Mouse (Mus musculus) bone marrow, adult 2 months (tissue): ENCODE data around the gene Tepsin. TPM values are rescaled to one million over a fixed set of nuclear protein-coding genes. Genes with fewer than 3 reads are reported as not detected.

Experiments used
- H3K27ac ChIP-seq: fragments of 200-500 bp; 2 replicates; pipeline ENCODE4 v1.5.1; 2012; ENCODE audit warnings: low read depth, mild to moderate bottlenecking, control low read depth, inconsistent platforms, low read length; ENCODE audit not compliant: control insufficient read depth, poor library complexity, insufficient read depth
- H3K4me1 ChIP-seq: fragments of 200-500 bp; 2 replicates; pipeline ENCODE4 v1.6.1; 2011; ENCODE audit warnings: low read length; ENCODE audit not compliant: control insufficient read depth, insufficient read depth
- H3K4me3 ChIP-seq: fragments of 200-500 bp; replicated peaks from 2 replicates; pipeline ENCODE3; 2011; ENCODE audit warnings: mild to moderate bottlenecking, low read depth, low read length, control low read depth; ENCODE audit not compliant: control insufficient read depth
- CTCF ChIP-seq: fragments of 200-500 bp; IDR thresholded peaks from 2 replicates; pipeline ENCODE4 v1.5.1; 2011; ENCODE audit warnings: low read length, control low read depth; ENCODE audit not compliant: control insufficient read depth, insufficient read depth
- POLR2A ChIP-seq: fragments of 200-500 bp; IDR thresholded peaks from 2 replicates; pipeline ENCODE4 v1.6.1; 2011; ENCODE audit warnings: low read depth, mild to moderate bottlenecking, control low read depth, low read length, borderline replicate concordance; ENCODE audit not compliant: control insufficient read depth
- WGBS: fragments of 180-500 bp; shearing (Covaris S2); methylation state at CpG from one replicate; pipeline ENCODE4 v1.1.7; 2018; 5-methylcytosine and 5-hydroxymethylcytosine counted together
- polyA plus RNA-seq: library from polyadenylated mRNA; stranded (reverse); fragments of >200 nt; gene quantifications from 2 replicates; pipeline ENCODE4 v1.2.4, GENCODE M21; 2011; ENCODE audit warnings: low replicate concordance; ENCODE audit not compliant: missing spikeins, insufficient read depth, insufficient read length

Gene Tepsin
- polyA plus RNA-seq, 1 experiment = 24.6 TPM

DNA sequence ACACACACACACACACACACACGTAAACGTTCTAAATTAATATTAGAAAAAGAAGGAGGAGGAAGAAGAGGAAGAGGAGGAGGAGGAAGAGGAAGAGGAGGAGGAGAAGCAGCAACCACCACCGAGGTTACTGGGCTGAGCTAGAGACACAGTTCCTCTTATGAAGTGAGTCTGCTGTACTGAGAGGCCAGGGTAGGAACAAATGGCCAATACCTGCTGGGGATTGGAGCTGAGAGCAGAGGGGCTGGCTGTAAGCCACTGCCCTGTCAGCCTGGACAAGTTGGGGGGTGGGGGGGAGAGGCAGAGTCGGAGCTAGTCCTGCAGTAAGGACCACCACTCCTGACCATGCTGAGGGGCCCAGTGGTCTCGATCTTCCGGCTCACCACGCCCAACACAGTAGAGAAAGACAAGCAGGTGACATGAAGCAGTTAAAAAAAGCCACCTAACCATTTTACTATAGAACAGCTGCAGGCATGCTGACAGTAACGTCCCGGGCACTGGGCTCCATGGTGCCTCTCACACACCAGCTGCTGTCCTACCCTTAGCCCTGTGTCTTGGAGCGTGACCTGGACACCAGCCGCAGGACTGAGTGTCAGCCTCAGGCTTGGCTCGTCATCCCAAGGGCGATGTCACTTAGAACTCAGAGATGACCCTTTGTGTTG, 34.4 kb downstream of the Tepsin start:
- no peak overlapping the region for H3K4me3 ChIP-seq
- TF ChIP-seq CTCF = no peak
- TF ChIP-seq POLR2A = no peak; the same call in 1 of the 2 replicates
- WGBS = 45% methylated on average over 13 of the region's 13 CpGs
- peaks cover 9% of the 10 kb centered on the region for H3K4me1 ChIP-seq
- peak overlapping the region; percentile 93 for H3K27ac ChIP-seq

DNA sequence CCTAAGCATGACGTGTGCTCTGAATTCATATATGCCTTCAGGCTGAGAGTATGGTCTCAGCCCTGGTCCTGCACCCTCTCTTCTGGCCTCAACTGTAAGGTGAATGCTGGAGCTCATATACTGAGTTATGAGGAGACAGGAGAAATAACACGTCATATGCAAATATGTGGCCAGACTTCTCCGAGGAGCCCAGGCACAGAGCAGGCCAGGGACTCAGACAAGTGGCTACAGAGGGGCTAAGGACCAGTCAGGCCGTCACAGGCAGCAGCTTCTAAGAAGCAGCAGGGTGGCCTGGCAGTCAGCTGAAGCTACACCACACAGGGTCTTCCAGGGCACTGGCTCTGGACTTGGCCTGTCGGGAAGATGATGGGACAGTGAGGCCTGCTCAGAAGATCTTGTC, 35.2 kb downstream of the Tepsin start:
- Histone ChIP-seq H3K27ac (peak overlapping the region; percentile 67), H3K4me1 (peaks cover 9% of the 10 kb centered on the region), H3K4me3 (no peak overlapping the region)
- TF ChIP-seq CTCF (no peak), POLR2A (no peak)
- 56% methylated on average over 5 of the region's 5 CpGs for WGBS

DNA sequence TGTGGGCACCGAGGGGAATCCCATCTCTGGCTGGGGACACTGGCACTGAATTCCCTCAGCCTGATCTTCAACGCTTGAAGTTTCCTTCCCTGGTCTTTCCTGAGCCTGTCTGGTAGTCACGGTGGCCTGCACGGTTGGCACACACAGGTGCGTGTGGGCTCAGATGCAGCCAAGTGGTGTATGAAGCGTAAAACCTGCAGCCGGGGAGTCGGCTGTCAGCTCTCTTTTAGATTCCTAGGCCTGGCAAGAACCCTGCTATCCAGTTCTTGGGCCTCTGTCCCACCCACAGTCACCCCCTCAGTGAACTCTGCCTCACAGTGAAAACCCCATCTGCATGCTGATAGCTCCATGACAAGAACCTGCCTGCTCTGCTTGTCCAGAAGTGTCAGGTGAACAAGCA, 37.9 kb downstream of the Tepsin start:
- peaks cover 9% of the 10 kb centered on the region for H3K4me1 ChIP-seq
- no peak overlapping the region for H3K27ac ChIP-seq
- no peak overlapping the region for H3K4me3 ChIP-seq
- TF ChIP-seq POLR2A (no peak), CTCF (no peak)
- WGBS = 72% methylated on average over 8 of the region's 8 CpGs

DNA sequence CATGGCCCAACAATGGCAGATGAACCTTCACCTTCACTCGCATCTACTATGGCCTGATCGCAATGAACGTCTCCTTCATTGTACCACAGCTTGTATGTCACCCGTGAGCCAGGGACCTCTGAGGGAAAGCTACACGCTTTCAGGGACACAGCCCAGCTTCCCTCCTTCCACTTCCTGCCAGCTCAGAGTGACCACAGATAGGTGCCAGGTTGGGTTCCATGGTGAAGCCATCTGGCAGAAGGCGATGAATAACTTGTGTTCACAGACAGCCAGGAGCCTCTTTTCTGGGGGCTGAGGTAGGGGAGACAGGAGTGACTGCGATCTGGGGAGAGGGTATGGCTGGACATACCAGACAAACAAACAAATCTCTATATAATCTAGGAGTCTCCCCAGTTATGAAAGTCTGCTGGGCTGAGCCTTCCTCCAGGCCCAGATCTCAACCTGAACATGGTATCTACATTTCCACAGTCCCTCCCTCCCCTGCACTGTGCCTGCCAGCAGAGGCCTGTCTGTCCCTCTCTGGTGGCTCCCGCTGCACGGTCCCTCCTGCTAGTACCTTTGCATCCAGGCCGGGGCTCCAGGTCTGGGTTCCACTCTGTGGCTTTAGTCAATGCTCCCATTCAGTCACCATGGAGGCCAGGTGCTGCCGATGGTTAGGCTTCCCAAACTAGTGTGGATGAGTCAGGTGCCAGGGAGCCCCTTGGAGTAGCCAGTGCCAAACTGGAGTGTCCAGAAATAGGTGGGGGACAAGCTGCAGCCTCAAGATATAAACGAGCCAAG, 42.4 kb downstream of the Tepsin start:
- no peak overlapping the region for H3K4me3 ChIP-seq
- TF ChIP-seq CTCF (no peak), POLR2A (no peak)
- H3K4me1 ChIP-seq = no peaks in the 10 kb centered on the region; the same call in 1 of the 2 replicates
- H3K27ac ChIP-seq = no peak overlapping the region
- WGBS = 83% methylated on average over 12 of the region's 12 CpGs

DNA sequence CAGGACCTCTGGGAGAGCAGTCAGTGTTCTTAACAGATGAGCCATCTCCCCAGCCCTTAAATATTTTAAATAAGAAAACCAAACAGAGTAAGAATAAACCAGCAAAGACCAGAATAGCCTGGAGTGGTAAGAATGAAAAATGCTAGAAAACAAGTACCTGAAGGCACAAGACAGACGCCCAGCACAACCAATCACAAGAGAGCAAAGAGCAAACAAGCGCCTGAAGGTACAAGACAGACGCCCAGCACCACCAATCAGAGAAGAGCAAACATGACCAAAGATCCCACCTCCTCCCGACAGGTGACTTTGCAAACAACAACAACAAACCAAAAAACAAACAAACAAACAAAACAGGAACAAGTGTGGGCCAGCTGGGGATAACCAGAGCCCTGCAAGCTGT, 44.7 kb downstream of the Tepsin start:
- TF ChIP-seq POLR2A = no peak
- no peak for TF ChIP-seq CTCF
- Histone ChIP-seq H3K27ac (no peak overlapping the region), H3K4me3 (no peak overlapping the region), H3K4me1 (no peaks in the 10 kb centered on the region; the same call in 1 of the 2 replicates)
- 87% methylated on average over 4 of the region's 4 CpGs for WGBS

DNA sequence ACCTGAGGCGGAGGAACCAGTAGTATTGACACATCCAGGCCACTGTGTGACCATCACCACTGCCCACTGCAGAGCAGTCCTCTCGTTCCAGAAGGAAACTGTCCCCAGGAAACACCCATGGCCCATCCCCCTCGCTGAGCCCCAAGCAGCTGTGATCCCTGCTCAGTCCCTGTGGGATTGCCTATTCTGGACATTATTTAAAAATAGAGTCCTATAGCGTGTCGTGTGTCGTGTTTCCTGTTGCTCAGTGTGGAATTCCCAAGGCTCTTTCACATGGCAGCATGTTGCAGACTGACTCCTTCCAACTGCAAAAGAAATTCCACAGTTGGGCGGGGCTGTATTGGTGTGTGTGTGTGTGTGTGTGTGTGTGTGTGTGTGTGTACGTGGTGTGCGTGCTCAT, 46.3 kb downstream of the Tepsin start:
- 72% methylated on average over 9 of the region's 9 CpGs for WGBS
- Histone ChIP-seq H3K4me1 (no peaks in the 10 kb centered on the region; the same call in 1 of the 2 replicates), H3K4me3 (no peak overlapping the region), H3K27ac (no peak overlapping the region)
- TF ChIP-seq POLR2A = no peak
- no peak for TF ChIP-seq CTCF

DNA sequence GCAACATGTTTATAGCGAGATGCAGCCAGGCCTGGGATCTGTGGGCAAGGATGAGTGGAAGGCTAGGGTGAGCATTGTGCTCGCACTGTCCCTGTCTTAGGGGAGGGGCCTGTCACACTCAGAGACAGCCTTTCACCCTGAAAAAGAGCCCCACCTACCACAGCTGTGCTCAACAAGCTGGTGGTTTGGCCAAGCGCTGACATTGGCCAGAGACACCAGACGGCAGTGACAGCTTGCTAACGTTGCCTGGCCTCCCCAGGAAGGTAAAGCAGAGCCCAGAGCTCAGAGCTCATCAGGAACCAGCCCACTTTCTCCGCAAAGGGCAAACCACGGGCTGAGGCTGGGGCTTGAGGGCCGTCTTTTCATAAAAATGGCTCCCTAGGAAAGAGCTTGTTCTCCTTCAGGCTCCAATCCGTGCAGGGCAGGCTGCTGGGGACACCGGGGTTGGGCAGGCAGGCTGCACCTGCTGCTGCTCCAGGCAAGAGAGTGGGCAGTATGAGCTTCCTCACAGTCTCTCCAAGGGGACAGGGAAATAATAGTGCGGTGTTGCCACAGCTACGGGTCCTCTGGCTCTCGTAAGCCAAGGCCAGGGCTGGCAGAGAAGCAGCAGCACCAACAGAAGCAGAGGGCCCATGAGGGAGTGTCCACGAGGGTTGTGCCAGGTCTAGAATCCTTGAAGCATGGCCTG, 47.3 kb downstream of the Tepsin start:
- no peak overlapping the region for H3K4me3 ChIP-seq
- H3K27ac ChIP-seq = peak overlapping the region; percentile 15; the same call in 1 of the 2 replicates
- H3K4me1 ChIP-seq = no peaks in the 10 kb centered on the region; the same call in 1 of the 2 replicates
- 56% methylated on average over 14 of the region's 14 CpGs for WGBS
- no peak for TF ChIP-seq CTCF

DNA sequence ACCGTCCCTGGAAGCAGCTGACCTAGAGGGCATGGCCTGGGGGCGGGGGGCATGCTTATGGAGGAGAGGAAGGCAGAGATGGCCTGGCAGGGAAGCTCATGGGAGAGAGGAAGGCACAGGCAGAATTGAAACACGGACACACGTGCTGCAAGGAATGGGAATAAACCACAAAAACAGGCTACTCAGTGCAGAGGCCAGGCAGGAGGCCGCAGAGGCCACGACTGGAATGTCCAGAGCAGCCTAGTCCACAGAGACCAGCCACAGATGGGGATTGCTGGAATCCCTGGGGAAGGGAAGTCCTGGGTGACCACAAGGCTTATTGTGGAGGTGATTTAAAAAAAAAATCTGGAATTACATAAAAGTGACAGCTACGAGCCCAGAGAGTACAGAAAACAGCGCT, 49.5 kb downstream of the Tepsin start:
- 77% methylated on average over 8 of the region's 8 CpGs for WGBS
- Histone ChIP-seq H3K4me3 (no peak overlapping the region), H3K27ac (no peak overlapping the region), H3K4me1 (no peaks in the 10 kb centered on the region; the same call in 1 of the 2 replicates)
- no peak for TF ChIP-seq CTCF
- no peak for TF ChIP-seq POLR2A

DNA sequence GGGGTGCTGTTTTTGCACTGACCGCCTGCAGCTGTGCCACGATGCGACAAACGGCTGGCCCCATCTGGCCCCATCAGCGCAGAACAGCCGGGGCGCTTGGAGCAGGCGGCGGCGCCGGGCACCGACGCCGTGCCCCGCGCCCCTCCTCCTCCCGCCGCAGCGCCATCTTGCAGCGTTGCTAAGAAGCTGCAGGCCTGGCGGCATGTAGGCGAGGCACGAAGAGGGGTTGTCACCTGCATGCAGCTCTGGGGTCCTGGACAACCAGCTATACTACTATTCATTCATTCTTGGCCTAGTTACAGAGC, 50.3 kb downstream of the Tepsin start:
- WGBS = 3% methylated on average over 23 of the region's 23 CpGs
- Histone ChIP-seq H3K4me3 (no peak overlapping the region), H3K4me1 (no peaks in the 10 kb centered on the region; the same call in 1 of the 2 replicates), H3K27ac (no peak overlapping the region)
- no peak for TF ChIP-seq CTCF
- no peak for TF ChIP-seq POLR2A
